Mouse (Mus musculus): ENCODE measurements around the gene BC048671. TPM values are rescaled to one million over a fixed set of nuclear protein-coding genes. Genes with fewer than 3 reads are reported as not detected.

Gene BC048671
- not detected in 2 replicates for polyA plus RNA-seq (2015; fragmentation: Nextera tagmentation; extraction: Ambion mirVana)

DNA sequence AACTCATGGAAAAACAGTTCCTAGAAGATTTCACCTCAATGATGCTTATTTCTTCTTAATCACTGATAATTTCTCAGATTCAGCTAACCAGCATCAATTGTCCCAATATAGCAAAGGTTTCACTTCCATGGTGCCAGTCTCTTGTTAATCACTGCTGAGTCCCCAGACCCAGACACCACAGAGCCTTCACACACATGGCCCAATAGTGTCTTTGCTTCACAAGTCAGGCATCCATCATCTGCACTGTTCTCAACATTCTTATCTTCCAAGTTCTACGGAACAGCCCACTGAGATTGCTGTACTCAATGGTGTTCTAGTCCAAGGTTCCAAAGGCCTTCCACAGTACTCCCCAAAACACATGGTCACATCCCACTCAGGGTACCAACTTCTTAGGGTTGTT is at the start of gene BC048671:
BC048671 (plus strand) TSS at position 301 of the 400 bp plus-strand sequence.

DNA sequence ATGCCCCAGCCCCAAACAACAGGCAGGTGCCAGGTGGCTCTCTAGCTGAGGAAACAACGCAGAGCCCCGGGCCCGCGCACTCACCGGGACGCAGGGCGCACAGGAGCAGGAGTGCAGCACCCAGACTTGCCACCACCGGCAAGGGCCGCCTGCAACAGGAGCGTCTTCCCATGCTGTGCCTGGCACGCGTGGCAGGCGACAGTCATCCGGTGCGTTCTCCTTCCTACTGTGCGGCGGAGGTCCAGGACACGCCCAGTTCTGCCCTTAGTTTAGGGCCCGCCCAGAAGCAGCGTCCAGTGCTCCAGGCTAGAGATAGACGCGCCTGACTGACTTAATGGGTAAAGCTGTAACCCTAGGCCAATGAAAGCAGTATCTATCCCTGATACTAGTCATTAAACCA is 24.0 kb downstream of the BC048671 start, which contains the start of gene Chst13:
Chst13 (minus strand) TSS at position 195 of the 400 bp plus-strand sequence.

DNA sequence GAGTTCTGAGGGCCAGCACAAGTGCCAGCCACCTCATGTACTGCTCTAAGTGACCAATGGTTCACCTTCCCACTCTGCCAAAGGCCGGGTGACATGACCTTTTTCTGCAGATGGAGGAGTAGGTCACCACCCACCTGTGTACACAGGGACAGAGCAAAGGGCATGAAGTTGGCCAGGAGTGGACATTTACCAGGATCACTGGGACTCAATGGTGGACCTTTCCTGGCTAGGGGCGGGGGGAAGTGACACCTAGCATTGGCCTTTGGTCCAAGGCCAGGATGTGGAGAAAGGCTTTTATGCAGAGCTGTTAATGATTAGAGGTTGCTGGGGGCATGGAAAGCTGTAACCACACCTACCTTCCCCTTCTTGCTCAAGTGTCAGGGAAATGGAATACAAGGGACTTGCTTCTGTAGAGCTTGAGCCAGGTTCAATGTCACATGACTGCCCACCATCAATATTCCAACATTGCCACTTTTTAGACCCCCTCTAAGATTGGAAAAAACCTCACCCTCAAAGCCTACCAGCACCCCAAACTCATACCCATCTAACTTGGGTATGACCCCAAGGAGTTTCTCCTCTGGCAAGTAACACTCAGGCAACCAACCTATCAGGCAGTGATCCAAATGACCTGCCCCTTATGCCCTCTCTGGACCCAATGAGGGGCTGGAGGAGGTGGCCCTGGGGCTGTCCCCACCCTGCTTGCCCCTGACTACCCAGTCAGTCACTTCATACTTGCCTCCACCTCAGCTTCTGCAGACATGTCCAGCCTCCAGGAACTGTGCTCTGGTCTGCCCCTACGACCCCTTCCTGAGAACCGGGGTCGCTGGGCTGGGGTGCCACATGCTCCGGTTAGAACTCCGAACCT is 31.8 kb downstream of the BC048671 start, which contains the start of gene Uroc1:
Uroc1 (plus strand) TSS at position 724 of the 865 bp plus-strand sequence.

Other genes with a start within 250 kb of the BC048671 start
- not detected in 2 replicates for gene Vmn1r49, start 222.7 kb upstream of the BC048671 start, polyA plus RNA-seq (2015; fragmentation: Nextera tagmentation; extraction: Ambion mirVana)
- gene Vmn1r50, start 199.8 kb upstream of the BC048671 start, polyA plus RNA-seq (2015; fragmentation: Nextera tagmentation; extraction: Ambion mirVana) = not detected in 2 replicates
- 0.03 TPM in 1 of 2 replicates, not detected in the other for gene Vmn1r51, start 178.6 kb upstream of the BC048671 start, polyA plus RNA-seq (2015; fragmentation: Nextera tagmentation; extraction: Ambion mirVana)
- gene Vmn1r52, start 126.4 kb upstream of the BC048671 start, polyA plus RNA-seq (2015; fragmentation: Nextera tagmentation; extraction: Ambion mirVana) = not detected in 2 replicates
- gene V1ra8, start 98.4 kb upstream of the BC048671 start, polyA plus RNA-seq (2015; fragmentation: Nextera tagmentation; extraction: Ambion mirVana) = not detected in 2 replicates
- 0.15 TPM in 1 of 2 replicates, not detected in the other for gene Vmn1r53, start 76.8 kb upstream of the BC048671 start, polyA plus RNA-seq (2015; fragmentation: Nextera tagmentation; extraction: Ambion mirVana)
- not detected in 2 replicates for gene Vmn1r54, start 54.9 kb upstream of the BC048671 start, polyA plus RNA-seq (2015; fragmentation: Nextera tagmentation; extraction: Ambion mirVana)
- gene Chst13, start 24.0 kb downstream of the BC048671 start, polyA plus RNA-seq (2015; fragmentation: Nextera tagmentation; extraction: Ambion mirVana) = 0.59 and 0.68 TPM in 2 replicates
- gene Uroc1, start 32.1 kb downstream of the BC048671 start, polyA plus RNA-seq (2015; fragmentation: Nextera tagmentation; extraction: Ambion mirVana) = 1.4 TPM in 2 replicates
- 8.4 and 8.5 TPM in 2 replicates for gene Zxdc, start 68.3 kb downstream of the BC048671 start, polyA plus RNA-seq (2015; fragmentation: Nextera tagmentation; extraction: Ambion mirVana)
- gene Cfap100, start 127.6 kb downstream of the BC048671 start, polyA plus RNA-seq (2015; fragmentation: Nextera tagmentation; extraction: Ambion mirVana) = 0.03 TPM in 1 of 2 replicates, not detected in the other
- gene Klf15, start 161.4 kb downstream of the BC048671 start, polyA plus RNA-seq (2015; fragmentation: Nextera tagmentation; extraction: Ambion mirVana) = 9.5 and 12.2 TPM in 2 replicates
- gene Aldh1l1, start 185.2 kb downstream of the BC048671 start, polyA plus RNA-seq (2015; fragmentation: Nextera tagmentation; extraction: Ambion mirVana) = 28.0 and 87.2 TPM in 2 replicates